Mouse (Mus musculus) spleen, postnatal 0 days (tissue): ENCODE measurements around the gene Erf. TPM values are rescaled to one million over a fixed set of nuclear protein-coding genes. Genes with fewer than 3 reads are reported as not detected.

Experiments
- polyA plus RNA-seq: library from polyadenylated mRNA; unstranded; fragments of >200 nt; fragmentation: Nextera tagmentation; extraction: Ambion mirVana; gene quantifications from 2 replicates; pipeline ENCODE4 v1.2.1, GENCODE M21; 2015

The Erf gene
- 3.6 and 5.5 TPM in 2 replicates for polyA plus RNA-seq

GRCm38 (mm10) chr7:25250141-25250972 lies at the start of gene Erf:
Erf (minus strand) TSS chr7:25250761.

GRCm38 (mm10) chr7:25297454-25298325 lies 47.1 kb upstream of the Erf start, which contains the start of gene Pafah1b3:
Pafah1b3 (minus strand) TSS chr7:25297986.

GRCm38 (mm10) chr7:25267301-25267750 lies 16.8 kb upstream of the Erf start, which contains the start of gene Cic:
Cic (plus strand) TSS chr7:25267704.

GRCm38 (mm10) chr7:25237249-25238014 lies 13.1 kb downstream of the Erf start, which contains the start of gene Gsk3a:
Gsk3a (minus strand) TSS chr7:25237851.

GRCm38 (mm10) chr7:25221102-25221883 lies 29.3 kb downstream of the Erf start, which contains the start of gene Zfp526:
Zfp526 (plus strand) TSS chr7:25221425.

GRCm38 (mm10) chr7:25220457-25221101 lies 30.0 kb downstream of the Erf start, which contains the start of gene Dedd2:
Dedd2 (minus strand) TSS chr7:25220615.

Other genes starting within 250 kb of the Erf start
- 3.6 and 5.3 TPM in 2 replicates for gene Atp1a3, start 244.8 kb downstream of the Erf start, polyA plus RNA-seq
- 1.8 and 2.3 TPM in 2 replicates for gene Grik5, start 178.4 kb downstream of the Erf start, polyA plus RNA-seq
- gene Zfp574, start 178.2 kb downstream of the Erf start, polyA plus RNA-seq: 11.1 and 11.5 TPM in 2 replicates
- 3.1 and 5.7 TPM in 2 replicates for gene Pou2f2, start 71.0 kb downstream of the Erf start, polyA plus RNA-seq
- gene Dedd2, start 30.1 kb downstream of the Erf start, polyA plus RNA-seq: 37.7 and 40.2 TPM in 2 replicates
- 2.0 and 2.6 TPM in 2 replicates for gene Zfp526, start 29.3 kb downstream of the Erf start, polyA plus RNA-seq
- gene Gsk3a, start 12.9 kb downstream of the Erf start, polyA plus RNA-seq: 8.8 and 10.1 TPM in 2 replicates
- gene Cic, start 16.9 kb upstream of the Erf start, polyA plus RNA-seq: 26.2 and 28.6 TPM in 2 replicates
- gene Pafah1b3, start 47.2 kb upstream of the Erf start, polyA plus RNA-seq: 37.1 and 53.3 TPM in 2 replicates
- not detected in 2 replicates for gene Prr19, start 50.6 kb upstream of the Erf start, polyA plus RNA-seq
- not detected in 2 replicates for gene Tmem145, start 55.3 kb upstream of the Erf start, polyA plus RNA-seq
- gene Megf8, start 66.4 kb upstream of the Erf start, polyA plus RNA-seq: 2.4 and 2.8 TPM in 2 replicates
- gene Cnfn, start 119.0 kb upstream of the Erf start, polyA plus RNA-seq: not detected in 2 replicates
- 6.1 and 7.0 TPM in 2 replicates for gene Lipe, start 147.9 kb upstream of the Erf start, polyA plus RNA-seq
- not detected in 2 replicates for gene Cxcl17, start 162.1 kb upstream of the Erf start, polyA plus RNA-seq
- 6.6 and 10.4 TPM in 2 replicates for gene Ceacam1, start 226.8 kb upstream of the Erf start, polyA plus RNA-seq